Mouse (Mus musculus): Measurements from ENCODE around the gene Gm4981. TPM values are rescaled to one million over a fixed set of nuclear protein-coding genes. Genes with fewer than 3 reads are reported as not detected.
"Not testable (repeated sequence)": the region's sequence is repeated elsewhere in the genome, so short reads cannot be mapped to it uniquely, and the experiment has no call there.

Gene Gm4981
- polyA plus RNA-seq, 1 experiment from 2014 or later: not detected

DNA sequence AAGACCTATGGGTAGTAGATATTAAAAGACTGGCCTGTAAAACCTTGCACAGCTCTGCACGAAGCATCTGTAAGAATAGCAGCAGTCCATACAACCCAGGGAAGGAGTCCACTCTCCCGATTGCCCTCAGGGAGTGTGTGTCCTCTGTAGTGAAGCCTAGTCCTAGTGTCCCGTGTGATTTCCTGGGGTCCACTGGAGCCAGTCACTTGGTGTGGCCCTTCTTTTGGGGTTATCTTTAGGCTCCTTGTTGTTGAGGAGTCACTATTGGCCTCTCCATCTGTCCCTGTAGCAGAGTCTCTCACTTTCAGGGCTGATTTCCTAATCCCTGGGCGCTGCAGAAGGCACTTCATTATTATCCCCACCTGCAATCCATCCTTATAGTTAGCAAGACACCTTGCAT lies 1.5 kb downstream of the Gm4981 start:
- not testable (repeated sequence) for H3K27ac ChIP-seq (ENCODE audit: low read depth, low read length); H3K4me2 ChIP-seq (ENCODE audit: low read depth); ATAC-seq (ENCODE audit: insufficient read depth, low FRiP score, low TSS enrichment); DNase-seq (ENCODE audit: low spot score); H3K27me3 ChIP-seq (ENCODE audit: control insufficient read depth, insufficient read depth, low read length); H3K36me3 ChIP-seq (ENCODE audit: control insufficient read depth, insufficient read depth, low read length); H3K9ac ChIP-seq (ENCODE audit: low read length); H3K4me1 ChIP-seq (ENCODE audit: control insufficient read depth, insufficient read depth, low read length); H3K4me3 ChIP-seq (ENCODE audit: low read depth, low read length)
- 89% methylated on average over 4 of the region's 4 CpGs for WGBS
- H3K9me3 ChIP-seq (ENCODE audit: control insufficient read depth, low read length): peaks cover 17% of the 10 kb centered on the region

DNA sequence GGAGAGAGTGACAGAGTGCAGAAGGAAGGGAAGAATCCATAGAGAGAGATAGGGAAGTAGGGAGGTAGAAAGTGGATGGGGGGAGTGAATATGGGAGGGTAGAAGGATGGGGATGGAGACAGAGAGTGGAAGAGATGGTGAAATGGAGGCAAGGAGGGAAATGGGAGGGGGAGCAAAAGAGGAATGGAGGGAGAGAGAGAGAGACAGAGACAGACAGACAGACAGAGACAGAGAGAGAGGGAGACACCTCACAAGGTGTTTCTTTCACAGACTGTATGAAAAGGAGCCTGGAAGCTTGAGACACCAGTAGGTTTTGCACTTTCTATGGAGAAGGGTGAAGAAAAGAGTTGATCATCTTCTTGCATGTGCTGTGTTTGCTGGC lies 2.8 kb downstream of the Gm4981 start:
- not testable (repeated sequence) for DNase-seq (ENCODE audit: low spot score); H3K4me3 ChIP-seq (ENCODE audit: low read depth, low read length); H3K4me1 ChIP-seq (ENCODE audit: control insufficient read depth, insufficient read depth, low read length); H3K9ac ChIP-seq (ENCODE audit: low read length); H3K36me3 ChIP-seq (ENCODE audit: control insufficient read depth, insufficient read depth, low read length); H3K27ac ChIP-seq (ENCODE audit: low read depth, low read length); H3K4me2 ChIP-seq (ENCODE audit: low read depth); H3K27me3 ChIP-seq (ENCODE audit: control insufficient read depth, insufficient read depth, low read length)
- 0 out of 2 replicates have a peak, but pooled peaks have one; percentile 0 for ATAC-seq (ENCODE audit: insufficient read depth, low FRiP score, low TSS enrichment)
- peaks cover 17% of the 10 kb centered on the region for H3K9me3 ChIP-seq (ENCODE audit: control insufficient read depth, low read length)

DNA sequence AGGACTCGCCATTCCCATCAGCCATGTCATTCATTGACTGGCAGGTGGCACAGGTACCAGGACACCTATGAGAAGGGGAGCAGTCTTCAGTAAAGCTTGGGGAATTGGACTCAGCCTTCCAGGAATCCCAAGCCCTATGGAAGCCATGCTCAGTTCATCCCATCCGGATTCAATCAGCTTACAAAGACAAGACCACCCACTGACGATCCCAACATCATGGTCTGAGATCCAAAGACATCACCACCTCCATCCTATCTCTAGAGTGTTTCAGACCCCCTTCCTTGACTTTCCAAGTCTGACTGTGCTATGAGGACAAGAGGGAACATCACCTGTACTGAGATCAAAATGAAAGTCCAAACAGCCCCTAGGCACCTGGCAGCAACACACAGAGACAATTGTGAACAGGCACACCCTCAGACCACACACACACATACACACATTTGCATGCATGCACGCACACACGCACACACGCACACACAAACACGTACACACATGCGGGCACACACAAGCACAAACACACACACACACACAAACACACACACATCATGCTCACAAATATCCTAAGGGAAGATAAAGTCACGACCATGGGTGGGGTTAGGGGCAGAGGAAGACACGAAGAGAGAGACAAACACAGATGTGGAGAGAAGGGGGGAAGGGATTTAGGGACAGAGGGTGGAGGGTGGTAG lies 3.3 kb downstream of the Gm4981 start:
- DNase-seq (ENCODE audit: low spot score); H3K27me3 ChIP-seq (ENCODE audit: control insufficient read depth, insufficient read depth, low read length); H3K27ac ChIP-seq (ENCODE audit: low read depth, low read length); H3K4me1 ChIP-seq (ENCODE audit: control insufficient read depth, insufficient read depth, low read length); H3K4me2 ChIP-seq (ENCODE audit: low read depth); H3K36me3 ChIP-seq (ENCODE audit: control insufficient read depth, insufficient read depth, low read length); H3K4me3 ChIP-seq (ENCODE audit: low read depth, low read length); H3K9ac ChIP-seq (ENCODE audit: low read length): not testable (repeated sequence)
- 83% methylated on average over 9 of the region's 10 CpGs for WGBS
- ATAC-seq (ENCODE audit: insufficient read depth, low FRiP score, low TSS enrichment): peak; percentile 63
- H3K9me3 ChIP-seq (ENCODE audit: control insufficient read depth, low read length): peaks cover 17% of the 10 kb centered on the region

DNA sequence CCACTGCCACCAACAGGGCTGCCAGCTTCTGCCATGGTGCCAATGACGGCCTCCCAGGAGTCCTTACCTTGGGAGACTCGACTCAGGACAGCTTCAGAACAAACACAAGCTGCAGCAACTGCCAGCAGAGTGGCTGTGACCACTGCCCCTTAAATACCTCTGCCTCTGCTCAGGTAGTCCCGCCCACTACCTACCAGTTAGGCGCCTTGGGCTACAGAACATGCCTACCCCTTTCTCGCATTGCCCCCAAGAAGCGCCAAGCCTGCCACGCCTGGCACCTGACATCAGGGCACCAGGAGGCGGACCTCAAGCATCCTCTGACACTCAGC lies 3.9 kb downstream of the Gm4981 start, which contains the start of gene Duxf3:
Gene Duxf3 (minus strand): TSS at position 35 of the 329 bp plus-strand sequence.
- H3K36me3 ChIP-seq (ENCODE audit: control insufficient read depth, insufficient read depth, low read length); H3K27me3 ChIP-seq (ENCODE audit: control insufficient read depth, insufficient read depth, low read length); H3K4me2 ChIP-seq (ENCODE audit: low read depth); H3K9ac ChIP-seq (ENCODE audit: low read length); H3K4me3 ChIP-seq (ENCODE audit: low read depth, low read length); H3K4me1 ChIP-seq (ENCODE audit: control insufficient read depth, insufficient read depth, low read length); H3K27ac ChIP-seq (ENCODE audit: low read depth, low read length); DNase-seq (ENCODE audit: low spot score): not testable (repeated sequence)
- peaks cover 17% of the 10 kb centered on the region for H3K9me3 ChIP-seq (ENCODE audit: control insufficient read depth, low read length)
- WGBS: 88% methylated on average over 6 of the region's 8 CpGs
- ATAC-seq (ENCODE audit: insufficient read depth, low FRiP score, low TSS enrichment): peak; percentile 41

DNA sequence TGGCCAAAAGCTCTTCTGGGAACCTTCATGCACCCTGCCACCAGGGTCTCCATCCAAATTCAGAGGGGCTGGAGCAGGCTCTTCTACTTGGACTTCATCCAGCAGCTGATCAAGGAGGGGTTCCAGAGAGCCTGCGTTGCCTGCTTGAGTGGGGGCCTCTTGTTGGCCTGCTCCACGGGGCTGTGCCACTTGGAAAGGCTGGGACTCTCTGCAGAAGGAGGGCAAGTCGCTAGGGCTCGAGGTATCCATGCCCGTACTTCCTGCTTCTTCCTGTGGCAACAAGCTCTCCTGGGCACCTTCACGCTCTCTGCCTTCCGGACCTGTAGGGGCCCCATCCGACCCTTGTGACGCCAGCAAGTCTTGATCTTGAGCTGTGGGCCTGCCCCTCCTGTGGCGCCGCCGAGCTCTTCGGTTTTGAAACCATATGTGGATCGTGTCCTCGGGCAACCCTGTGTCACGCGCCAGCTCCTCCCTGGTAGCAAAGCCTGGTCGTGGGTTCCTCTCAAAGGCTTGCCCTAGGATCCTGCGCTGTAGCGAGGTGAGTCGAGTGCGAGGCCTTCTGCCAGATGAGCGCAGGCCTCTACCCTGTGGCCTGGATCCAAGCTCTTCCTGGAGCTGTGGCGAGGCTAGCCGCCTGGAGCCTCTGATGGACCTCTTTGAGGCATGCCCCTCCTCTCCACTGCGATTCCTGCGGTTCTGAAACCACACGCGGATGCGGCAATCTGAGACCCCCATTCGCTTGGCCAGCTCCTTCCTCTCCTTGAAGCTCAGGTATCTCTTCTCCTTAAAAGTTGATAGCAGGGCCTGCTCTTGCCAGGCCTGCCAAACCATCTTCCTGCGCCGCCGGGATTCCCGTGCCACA lies 4.5 kb downstream of the Gm4981 start:
- not testable (repeated sequence) for H3K36me3 ChIP-seq (ENCODE audit: control insufficient read depth, insufficient read depth, low read length); H3K27me3 ChIP-seq (ENCODE audit: control insufficient read depth, insufficient read depth, low read length); H3K27ac ChIP-seq (ENCODE audit: low read depth, low read length); H3K4me1 ChIP-seq (ENCODE audit: control insufficient read depth, insufficient read depth, low read length); H3K4me2 ChIP-seq (ENCODE audit: low read depth); H3K9ac ChIP-seq (ENCODE audit: low read length); H3K4me3 ChIP-seq (ENCODE audit: low read depth, low read length)
- 86% methylated on average over 29 of the region's 35 CpGs for WGBS
- DNase-seq (ENCODE audit: low spot score): peak; percentile 60
- H3K9me3 ChIP-seq (ENCODE audit: control insufficient read depth, low read length): peaks cover 17% of the 10 kb centered on the region
- peak; percentile 74 for ATAC-seq (ENCODE audit: insufficient read depth, low FRiP score, low TSS enrichment)

DNA sequence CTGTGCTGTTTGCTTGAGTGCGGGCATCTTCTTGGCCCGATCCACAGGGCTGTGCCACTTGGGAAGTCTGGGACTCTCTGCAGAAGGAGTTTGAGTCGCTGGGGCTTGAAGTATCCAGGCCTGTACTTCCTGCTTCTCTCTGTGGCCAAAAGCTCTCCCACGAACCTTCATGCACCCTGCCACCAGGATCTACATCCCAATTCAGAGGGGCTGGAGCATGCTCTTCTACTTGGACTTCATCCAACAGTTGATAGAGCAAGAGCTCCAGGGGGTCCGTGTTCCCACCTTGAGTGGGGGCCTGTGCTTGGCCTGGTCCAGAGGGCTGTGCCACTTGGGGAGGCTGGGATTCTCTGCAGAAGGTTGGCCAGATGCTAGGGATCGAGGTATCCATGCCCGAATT lies 5.4 kb downstream of the Gm4981 start:
- DNase-seq (ENCODE audit: low spot score); H3K4me3 ChIP-seq (ENCODE audit: low read depth, low read length); H3K4me2 ChIP-seq (ENCODE audit: low read depth); H3K27ac ChIP-seq (ENCODE audit: low read depth, low read length); H3K9ac ChIP-seq (ENCODE audit: low read length); H3K4me1 ChIP-seq (ENCODE audit: control insufficient read depth, insufficient read depth, low read length); H3K27me3 ChIP-seq (ENCODE audit: control insufficient read depth, insufficient read depth, low read length); H3K36me3 ChIP-seq (ENCODE audit: control insufficient read depth, insufficient read depth, low read length): not testable (repeated sequence)
- peak; percentile 43 for ATAC-seq (ENCODE audit: insufficient read depth, low FRiP score, low TSS enrichment)
- WGBS: 83% methylated on average over 4 of the region's 7 CpGs
- H3K9me3 ChIP-seq (ENCODE audit: control insufficient read depth, low read length): peaks cover 13% of the 10 kb centered on the region

DNA sequence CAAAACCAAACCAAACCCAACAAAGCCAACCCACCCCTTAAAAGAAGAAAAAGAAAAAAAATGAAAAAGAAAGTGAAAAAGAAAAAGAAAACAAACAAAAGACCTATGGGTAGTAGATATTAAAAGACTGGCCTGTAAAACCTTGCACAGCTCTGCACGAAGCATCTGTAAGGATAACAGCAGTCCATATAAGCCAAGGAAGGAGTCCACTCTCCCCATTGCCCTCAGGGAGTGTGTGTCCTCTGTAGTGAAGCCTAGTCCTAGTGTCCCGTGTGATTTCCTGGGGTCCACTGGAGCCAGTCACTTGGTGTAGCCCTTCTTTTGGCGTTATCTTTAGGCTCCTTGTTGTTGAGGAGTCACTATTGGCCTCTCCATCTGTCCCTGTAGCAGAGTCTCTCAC lies 6.5 kb downstream of the Gm4981 start:
- WGBS: 56% methylated on average over 3 of the region's 3 CpGs
- H3K4me3 ChIP-seq (ENCODE audit: low read depth, low read length); DNase-seq (ENCODE audit: low spot score); ATAC-seq (ENCODE audit: insufficient read depth, low FRiP score, low TSS enrichment); H3K4me2 ChIP-seq (ENCODE audit: low read depth); H3K4me1 ChIP-seq (ENCODE audit: control insufficient read depth, insufficient read depth, low read length); H3K27me3 ChIP-seq (ENCODE audit: control insufficient read depth, insufficient read depth, low read length); H3K9ac ChIP-seq (ENCODE audit: low read length); H3K36me3 ChIP-seq (ENCODE audit: control insufficient read depth, insufficient read depth, low read length); H3K27ac ChIP-seq (ENCODE audit: low read depth, low read length): not testable (repeated sequence)
- H3K9me3 ChIP-seq (ENCODE audit: control insufficient read depth, low read length): peaks cover 13% of the 10 kb centered on the region

DNA sequence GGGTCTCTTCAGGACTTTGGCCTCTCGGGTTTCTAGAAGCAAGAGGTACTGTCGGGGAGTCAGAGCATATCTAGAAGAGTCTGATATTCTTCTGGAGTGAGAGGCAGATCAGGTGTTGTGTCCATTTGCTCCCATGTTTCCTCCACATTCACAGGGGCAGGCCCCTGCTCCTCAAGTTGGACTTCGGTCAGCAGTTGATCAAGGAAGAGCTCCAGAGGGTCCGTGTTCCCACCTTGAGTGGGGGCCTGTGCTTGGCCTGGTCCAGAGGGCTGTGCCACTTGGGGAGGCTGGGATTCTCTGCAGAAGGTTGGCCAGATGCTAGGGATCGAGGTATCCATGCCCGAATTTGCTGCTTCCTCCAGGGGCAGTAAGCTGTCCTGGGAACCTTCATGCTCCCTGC lies 8.7 kb downstream of the Gm4981 start:
- H3K4me2 ChIP-seq (ENCODE audit: low read depth); H3K9ac ChIP-seq (ENCODE audit: low read length); ATAC-seq (ENCODE audit: insufficient read depth, low FRiP score, low TSS enrichment); H3K36me3 ChIP-seq (ENCODE audit: control insufficient read depth, insufficient read depth, low read length); DNase-seq (ENCODE audit: low spot score); H3K27me3 ChIP-seq (ENCODE audit: control insufficient read depth, insufficient read depth, low read length); H3K4me3 ChIP-seq (ENCODE audit: low read depth, low read length); H3K27ac ChIP-seq (ENCODE audit: low read depth, low read length); H3K4me1 ChIP-seq (ENCODE audit: control insufficient read depth, insufficient read depth, low read length): not testable (repeated sequence)
- H3K9me3 ChIP-seq (ENCODE audit: control insufficient read depth, low read length): peaks cover 13% of the 10 kb centered on the region
- 81% methylated on average over 2 of the region's 6 CpGs for WGBS

DNA sequence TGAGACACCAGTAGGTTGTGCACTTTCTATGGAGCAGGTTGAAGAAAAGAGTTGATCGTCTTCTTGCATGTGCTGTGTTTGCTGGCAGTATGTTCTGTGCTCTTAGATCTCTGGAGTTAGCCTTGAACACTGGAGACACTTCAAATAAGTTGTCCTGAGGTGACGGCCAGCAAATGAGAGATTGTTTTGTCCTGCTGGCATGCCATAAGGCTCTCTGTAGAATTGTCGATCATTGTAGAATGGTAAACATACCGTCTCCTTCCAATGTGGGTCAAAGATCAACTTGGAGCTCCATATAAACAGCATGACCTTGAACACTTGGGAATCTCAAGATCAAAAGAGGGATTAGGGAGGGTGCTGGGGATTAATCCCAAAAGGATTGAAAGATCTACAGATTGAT lies 10.1 kb downstream of the Gm4981 start:
- not testable (repeated sequence) for DNase-seq (ENCODE audit: low spot score); H3K9me3 ChIP-seq (ENCODE audit: control insufficient read depth, low read length); H3K27ac ChIP-seq (ENCODE audit: low read depth, low read length); H3K36me3 ChIP-seq (ENCODE audit: control insufficient read depth, insufficient read depth, low read length); H3K27me3 ChIP-seq (ENCODE audit: control insufficient read depth, insufficient read depth, low read length); H3K4me2 ChIP-seq (ENCODE audit: low read depth); H3K9ac ChIP-seq (ENCODE audit: low read length); H3K4me1 ChIP-seq (ENCODE audit: control insufficient read depth, insufficient read depth, low read length); H3K4me3 ChIP-seq (ENCODE audit: low read depth, low read length); ATAC-seq (ENCODE audit: insufficient read depth, low FRiP score, low TSS enrichment)
- 92% methylated on average over 4 of the region's 4 CpGs for WGBS

Measured in neural tube, embryonic 11.5 days (tissue).